14 mouse cellular contexts compared by ENCODE assay signal in genomic region chr7:115319504-115319903, GRCm38 (mm10).
"Had no signal": no experiment of that assay in that cellular context is flagged by ENCODE, and none has a peak within 500 bp of the region (broad histone marks: within the 10 kb centered on the region; RNA-seq: fewer than 3 reads in every experiment).

No protein-coding gene starts in this region.

- H3K9ac ChIP-seq: liver, embryonic 12.5 days; liver, embryonic 14.5 days; lung, embryonic 14.5 days; midbrain, embryonic 12.5 days; neural tube, embryonic 12.5 days; stomach, embryonic 15.5 days had no signal

- H3K36me3 ChIP-seq: liver, embryonic 12.5 days; midbrain, embryonic 12.5 days; neural tube, embryonic 12.5 days; stomach, embryonic 15.5 days had no signal

- H3K4me3 ChIP-seq: liver, embryonic 12.5 days; midbrain, embryonic 12.5 days; neural tube, embryonic 12.5 days; stomach, embryonic 15.5 days had no signal

- H3K9me3 ChIP-seq: liver, embryonic 12.5 days; midbrain, embryonic 12.5 days; neural tube, embryonic 12.5 days; stomach, embryonic 15.5 days had no signal

- ATAC-seq: liver, embryonic 12.5 days had no signal

- H3K4me2 ChIP-seq: liver, embryonic 12.5 days; lung, embryonic 14.5 days; midbrain, embryonic 12.5 days; neural tube, embryonic 12.5 days; stomach, embryonic 15.5 days had no signal

- H3K27ac ChIP-seq: liver, embryonic 12.5 days; liver, embryonic 14.5 days; midbrain, embryonic 12.5 days; neural tube, embryonic 12.5 days; stomach, embryonic 15.5 days; stomach, postnatal 0 days had no signal

- H3K4me1 ChIP-seq: liver, embryonic 12.5 days had no signal

- DNase-seq: lung, adult 18-20 months; lung, embryonic 14.5 days; lung, postnatal 10 days; lung, postnatal 4 days; right cerebral cortex, postnatal 14 days; thymus, adult 2 months; thymus, postnatal 25 days; thymus, postnatal 4 days had no signal

- H3K27me3 ChIP-seq: liver, embryonic 12.5 days; midbrain, embryonic 12.5 days; neural tube, embryonic 12.5 days; stomach, embryonic 15.5 days had no signal
